11 mouse cellular contexts compared by ENCODE assay signal in genomic region chr1:25504313-25504712, GRCm38 (mm10).
A peak's percentile ranks its signal among the peaks of the same experiment; 100 is the strongest.
DNase-seq lines count a peak whose midpoint lies in the region; ATAC-seq and TF ChIP-seq lines count a peak whose summit lies in the region.
"Had no signal": no experiment of that assay in that cellular context is flagged by ENCODE, and none has a peak within 500 bp of the region (broad histone marks: within the 10 kb centered on the region; RNA-seq: fewer than 3 reads in every experiment).

No protein-coding gene starts in this region.

- 15% methylated on average over 4 of the region's 4 CpGs for WGBS in kidney, postnatal 0 days
- 7% methylated on average over 4 of the region's 4 CpGs for WGBS in hindbrain, embryonic 16.5 days
- WGBS in limb, embryonic 14.5 days, result 10% methylated on average over 4 of the region's 4 CpGs

- H3K27me3 ChIP-seq in kidney, postnatal 0 days (ENCODE audit: insufficient read depth, low read length), result no peaks in the 10 kb centered on the region
- H3K27me3 ChIP-seq in hindbrain, embryonic 16.5 days (replicated peaks; ENCODE audit: control insufficient read depth, insufficient read depth, low read length), result no peaks in the 10 kb centered on the region
- H3K27me3 ChIP-seq in limb, embryonic 14.5 days (ENCODE audit: control insufficient read depth, insufficient read depth, low read length), result no peaks in the 10 kb centered on the region

- H3K4me3 ChIP-seq in kidney, postnatal 0 days (replicated peaks; ENCODE audit: low read depth, low read length), result no peak overlapping the region
- no peak overlapping the region for H3K4me3 ChIP-seq in hindbrain, embryonic 16.5 days (ENCODE audit: low read length)
- no peak overlapping the region for H3K4me3 ChIP-seq in limb, embryonic 14.5 days (replicated peaks; ENCODE audit: low read length)
- H3K4me3 ChIP-seq: erythroblast, embryonic 14.5 days had no signal

- ATAC-seq in kidney, postnatal 0 days (replicated peaks; ENCODE audit: low FRiP score, low read depth), result no peak
- ATAC-seq in hindbrain, embryonic 16.5 days, result peak; percentile 89
- no peak for ATAC-seq in limb, embryonic 14.5 days (ENCODE audit: low FRiP score, low read depth)

- peak; percentile 27; the same call in 1 of the 2 replicates for TF ChIP-seq CTCF in kidney, postnatal 0 days (IDR thresholded peaks at IDR 0.05; ENCODE audit: low read depth)

- no peak overlapping the region for H3K27ac ChIP-seq in kidney, postnatal 0 days
- peak overlapping the region; percentile 63 for H3K27ac ChIP-seq in hindbrain, embryonic 16.5 days (ENCODE audit: low read depth, low read length)
- no peak overlapping the region for H3K27ac ChIP-seq in limb, embryonic 14.5 days (replicated peaks; ENCODE audit: low read depth, low read length)
- H3K27ac ChIP-seq: macrophage had no signal

- H3K4me2 ChIP-seq in kidney, postnatal 0 days (ENCODE audit: low read length), result no peak overlapping the region
- H3K4me2 ChIP-seq in hindbrain, embryonic 16.5 days (ENCODE audit: low read length), result 0 out of 2 replicates have a peak overlapping the region, but pooled peaks have one; percentile 1
- H3K4me2 ChIP-seq in limb, embryonic 14.5 days (replicated peaks; ENCODE audit: low read depth, low read length, severe bottlenecking), result no peak overlapping the region

- DNase-seq in kidney, postnatal 0 days (ENCODE audit: low spot score), result no peak
- no peak for DNase-seq in kidney, postnatal 25 days
- DNase-seq in limb, embryonic 14.5 days (ENCODE audit: low spot score), result peak; percentile 38
- peak; percentile 53 for DNase-seq in right cerebral cortex, postnatal 4 days
- no peak for DNase-seq in adrenal gland, postnatal 4 days (ENCODE audit: low spot score in 2 of 2)
- no peak for DNase-seq in lung, postnatal 36 days
- no peak for DNase-seq in adrenal gland, postnatal 36 days
- DNase-seq: kidney, adult 9 months had no signal

- no peaks in the 10 kb centered on the region for H3K4me1 ChIP-seq in kidney, postnatal 0 days (replicated peaks; ENCODE audit: insufficient read depth, low read length)
- no peaks in the 10 kb centered on the region; the same call in 1 of the 2 replicates for H3K4me1 ChIP-seq in hindbrain, embryonic 16.5 days (ENCODE audit: control insufficient read depth, insufficient read depth, low read depth, low read length)
- H3K4me1 ChIP-seq in limb, embryonic 14.5 days (ENCODE audit: control insufficient read depth, insufficient read depth, low read length), result no peaks in the 10 kb centered on the region

- H3K9me3 ChIP-seq in kidney, postnatal 0 days (replicated peaks; ENCODE audit: low read length), result no peaks in the 10 kb centered on the region
- no peaks in the 10 kb centered on the region for H3K9me3 ChIP-seq in hindbrain, embryonic 16.5 days (ENCODE audit: control insufficient read depth, low read length)
- no peaks in the 10 kb centered on the region for H3K9me3 ChIP-seq in limb, embryonic 14.5 days (ENCODE audit: control insufficient read depth, low read length)

- H3K9ac ChIP-seq in kidney, postnatal 0 days (ENCODE audit: low read depth, low read length), result no peak overlapping the region
- no peak overlapping the region; the same call in 1 of the 2 replicates for H3K9ac ChIP-seq in hindbrain, embryonic 16.5 days (ENCODE audit: low read depth, low read length)
- H3K9ac ChIP-seq in limb, embryonic 14.5 days (ENCODE audit: low read depth, low read length, severe bottlenecking), result no peak overlapping the region

- no peak for TF ChIP-seq POLR2A in limb, embryonic 14.5 days (IDR thresholded peaks at IDR 0.05; ENCODE audit: borderline replicate concordance, extremely low read depth, insufficient read depth, insufficient read length)

- no peaks in the 10 kb centered on the region for H3K36me3 ChIP-seq in kidney, postnatal 0 days (ENCODE audit: insufficient read depth, low read length)
- H3K36me3 ChIP-seq in hindbrain, embryonic 16.5 days (ENCODE audit: control insufficient read depth, insufficient read depth, low read length), result no peaks in the 10 kb centered on the region
- no peaks in the 10 kb centered on the region for H3K36me3 ChIP-seq in limb, embryonic 14.5 days (ENCODE audit: control insufficient read depth, insufficient read depth, low read length)

Comparison
In these comparisons a context has a peak if more than half of its experiments do, and no peak if none do; other contexts are left out.
1. DNase-seq: peak in limb, embryonic 14.5 days (single experiment) and right cerebral cortex, postnatal 4 days (single experiment); none in kidney, postnatal 0 days (single experiment), kidney, postnatal 25 days (0 of 2), adrenal gland, postnatal 4 days (0 of 2), lung, postnatal 36 days (single experiment) and adrenal gland, postnatal 36 days (0 of 2).